Mouse (Mus musculus) MEL (cell line): ENCODE data around the gene Heg1.

Experiments used
- CTCF ChIP-seq, 3 experiments: IDR thresholded peaks in 2 of 3; conservative IDR thresholded peaks in 1 of 3; 2 replicates each; pipeline ENCODE4 v1.5.1; 2011 to 2012; ENCODE audit warnings: low read length in 3 of 3, low read depth in 2 of 3, mild to moderate bottlenecking in 2 of 3, improper control_type of control experiment in 1 of 3, inconsistent platforms in 1 of 3, mixed read lengths in 1 of 3, moderate library complexity in 1 of 3; ENCODE audit not compliant: control insufficient read depth in 1 of 3, insufficient read depth in 1 of 3, poor library complexity in 1 of 3, severe bottlenecking in 1 of 3
- MAX ChIP-seq: IDR thresholded peaks from 2 replicates; pipeline ENCODE4 v1.6.1; 2011; ENCODE audit warnings: low read length, improper control_type of control experiment
- MEF2A ChIP-seq: IDR thresholded peaks from 2 replicates; pipeline ENCODE4 v1.6.1; 2014; ENCODE audit warnings: low read depth, mild to moderate bottlenecking, inconsistent platforms, low read length, improper control_type of control experiment; ENCODE audit not compliant: poor library complexity, insufficient replicate concordance, severe bottlenecking; ENCODE audit errors: extremely low read depth
- MXI1 ChIP-seq: IDR thresholded peaks from 2 replicates; pipeline ENCODE4 v1.6.1; 2011; ENCODE audit warnings: mild to moderate bottlenecking, low read depth, low read length, improper control_type of control experiment
- POLR2A ChIP-seq, 2 experiments: IDR thresholded peaks; 2 replicates each; pipeline ENCODE4 v1.6.1; 2011 to 2012; ENCODE audit warnings: low read length in 2 of 2, mild to moderate bottlenecking in 2 of 2, control low read depth in 1 of 2, improper control_type of control experiment in 1 of 2, low read depth in 1 of 2, moderate library complexity in 1 of 2; ENCODE audit not compliant: control insufficient read depth in 1 of 2, insufficient read depth in 1 of 2, poor library complexity in 1 of 2
- POLR2AphosphoS2 ChIP-seq: IDR thresholded peaks from 2 replicates; pipeline ENCODE4 v1.6.1; 2011; ENCODE audit warnings: low read length, improper control_type of control experiment
- ZC3H11A ChIP-seq: IDR thresholded peaks from 2 replicates; pipeline ENCODE4 v1.6.1; 2012; ENCODE audit warnings: low read depth, mild to moderate bottlenecking, inconsistent platforms, low read length, improper control_type of control experiment

- TF ChIP-seq MEF2A (no peak), ZC3H11A (no peak), MXI1 (no peak), POLR2A (IDR thresholded peaks at IDR 0.05; ENCODE audit: control insufficient read depth in 1 of 2, insufficient read depth in 1 of 2, low read depth in 1 of 2, low read length in 2 of 2, poor library complexity in 1 of 2) (no peak), POLR2AphosphoS2 (no peak), MAX (no peak), CTCF (IDR thresholded peaks at IDR 0.05 in 2 of 3, conservative IDR thresholded peaks at IDR 0.05 in 1 of 3; ENCODE audit: control insufficient read depth in 1 of 3, insufficient read depth in 1 of 3, low read depth in 2 of 3, low read length in 3 of 3, poor library complexity in 1 of 3, severe bottlenecking in 1 of 3) (no peak)
Measured at GRCm38 (mm10) chr16:33786657-33787390, 102.7 kb downstream of the Heg1 start.
